Mouse (Mus musculus) bone marrow macrophage, adult 2 months (primary cell): ENCODE results near the gene Btbd9.

ENCODE experiments used
- CTCF ChIP-seq: IDR thresholded peaks from 2 replicates; pipeline ENCODE4 v1.5.1; 2012; ENCODE audit warnings: low read depth, mild to moderate bottlenecking, low read length, moderate library complexity
- POLR2A ChIP-seq: IDR thresholded peaks from 2 replicates; pipeline ENCODE4 v1.6.1; 2012; ENCODE audit warnings: mild to moderate bottlenecking, low read depth, low read length, borderline replicate concordance

DNA sequence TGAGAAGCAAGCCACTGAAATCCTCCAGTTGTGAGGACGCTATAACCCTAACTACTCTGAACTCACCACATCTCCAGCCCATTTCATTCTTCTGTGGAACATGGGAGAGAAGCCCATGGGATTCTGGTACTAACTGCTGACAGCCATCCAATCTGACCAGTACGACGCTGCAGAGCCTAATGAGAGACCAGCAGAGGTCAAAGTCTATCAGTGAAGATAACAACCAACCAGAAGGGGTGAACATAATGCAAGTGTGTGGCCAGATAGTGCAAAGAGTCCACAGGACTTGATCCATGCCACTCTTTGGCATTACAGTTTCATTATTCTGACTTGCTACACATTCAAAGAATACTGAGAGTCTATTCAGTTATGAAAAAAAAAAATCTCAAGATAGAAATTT lies 160.6 kb downstream of the Btbd9 start:
- TF ChIP-seq CTCF (no peak), POLR2A (no peak)
